Mouse (Mus musculus) limb, embryonic 14.5 days (tissue): ENCODE results near the gene Arhgap42. TPM values are rescaled to one million over a fixed set of nuclear protein-coding genes. Genes with fewer than 3 reads are reported as not detected.

Experiments used
- ATAC-seq: fragments of 200-750 bp; cut with Nextera tagmentation; 2 replicates; pipeline ENCODE4 v1.8.0; 2017; ENCODE audit warnings: low read depth, moderate number of reproducible peaks, moderate TSS enrichment; ENCODE audit not compliant: low FRiP score
- DNase-seq: peaks from one replicate; pipeline ENCODE4 v3.0.0-alpha.2; 2015; ENCODE audit warnings: low spot score
- H3K27ac ChIP-seq: fragments of 300-500 bp; sonication (generic); replicated peaks from 2 replicates; pipeline ENCODE4 v1.5.1; 2014; ENCODE audit warnings: low read depth, mild to moderate bottlenecking, low read length, moderate library complexity, mixed read lengths
- H3K27me3 ChIP-seq: fragments of 300-500 bp; sonication (generic); 2 replicates; pipeline ENCODE4 v1.6.1; 2014; ENCODE audit warnings: low read length, mixed read lengths; ENCODE audit not compliant: control insufficient read depth, insufficient read depth
- H3K36me3 ChIP-seq: fragments of 300-500 bp; sonication (generic); 2 replicates; pipeline ENCODE4 v1.6.1; 2014; ENCODE audit warnings: mild to moderate bottlenecking, low read length, moderate library complexity, mixed read lengths; ENCODE audit not compliant: control insufficient read depth, insufficient read depth
- H3K4me1 ChIP-seq: fragments of 300-500 bp; sonication (generic); 2 replicates; pipeline ENCODE4 v1.6.1; 2014; ENCODE audit warnings: antibody characterized with exemption, low read length, mixed read lengths; ENCODE audit not compliant: control insufficient read depth, insufficient read depth
- H3K4me2 ChIP-seq: fragments of 300-500 bp; sonication (generic); replicated peaks from 2 replicates; pipeline ENCODE4 v1.6.1; 2014; ENCODE audit warnings: low read depth, mild to moderate bottlenecking, low read length, moderate library complexity; ENCODE audit not compliant: severe bottlenecking
- H3K4me3 ChIP-seq: fragments of 300-500 bp; sonication (generic); replicated peaks from 2 replicates; pipeline ENCODE4 v1.5.1; 2014; ENCODE audit warnings: low read length
- H3K9ac ChIP-seq: fragments of 300-500 bp; sonication (generic); 2 replicates; pipeline ENCODE4 v1.6.1; 2014; ENCODE audit warnings: mild to moderate bottlenecking, low read depth, low read length, moderate library complexity; ENCODE audit not compliant: severe bottlenecking
- H3K9me3 ChIP-seq: fragments of 300-500 bp; sonication (generic); 2 replicates; pipeline ENCODE4 v1.6.1; 2016; ENCODE audit warnings: low read length; ENCODE audit not compliant: control insufficient read depth
- POLR2A ChIP-seq: fragments of 200-500 bp; IDR thresholded peaks from 2 replicates; pipeline ENCODE4 v1.8.0; 2012; ENCODE audit warnings: inconsistent platforms, mild to moderate bottlenecking, moderate library complexity, borderline replicate concordance; ENCODE audit not compliant: insufficient read depth, insufficient read length; ENCODE audit errors: extremely low read depth
- WGBS: fragments of 180-500 bp; shearing (Covaris S2); extraction: QIAGEN DNeasy Blood & Tissue Kit; methylation state at CpG from one replicate; pipeline ENCODE4 v1.1.7; 2014; 5-methylcytosine and 5-hydroxymethylcytosine counted together
- polyA plus RNA-seq, 2 experiments: library from polyadenylated mRNA; depleted of rRNA in 1 of 2; stranded (reverse) in 1 of 2; unstranded in 1 of 2; fragments of >200 nt; fragmentation: Nextera tagmentation in 1 of 2; extraction: Ambion mirVana in 1 of 2; gene quantifications; 2 replicates each; pipeline versions ENCODE4 v1.2.1 to v1.2.3; 2012 to 2014

Gene Arhgap42
- polyA plus RNA-seq, 2 experiments, result 21.3 to 40.5 TPM

DNA sequence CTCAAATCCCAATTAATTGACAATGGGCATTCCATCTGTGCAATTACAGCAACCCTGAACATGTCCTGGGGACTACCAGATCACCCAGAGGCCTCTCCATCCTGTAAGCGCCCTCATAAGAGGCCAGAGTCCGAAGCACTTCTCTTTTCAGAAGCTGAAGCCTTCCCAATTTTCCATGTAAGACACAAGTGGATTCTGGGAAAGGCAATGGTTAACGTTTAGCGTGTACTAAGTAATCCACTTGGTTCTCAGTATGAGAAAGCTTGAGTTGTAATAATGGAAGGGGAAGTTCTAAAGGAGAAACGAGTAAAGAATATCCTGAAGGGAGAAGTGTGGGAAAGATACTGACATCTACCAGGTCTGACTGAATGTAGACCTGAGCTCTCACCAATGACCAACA, 1.4 kb downstream of the Arhgap42 start:
- no peaks in the 10 kb centered on the region for H3K36me3 ChIP-seq
- DNase-seq (no peak), ATAC-seq (no peak)
- H3K9me3 ChIP-seq, result no peaks in the 10 kb centered on the region
- H3K9ac ChIP-seq, result peak overlapping the region; percentile 99
- 30% methylated on average over 5 of the region's 5 CpGs for WGBS
- H3K4me2 ChIP-seq, result peak overlapping the region; percentile 53
- H3K4me1 ChIP-seq, result peaks cover 14% of the 10 kb centered on the region
- no peak overlapping the region for H3K27ac ChIP-seq
- H3K27me3 ChIP-seq, result no peaks in the 10 kb centered on the region
- peak overlapping the region; percentile 87 for H3K4me3 ChIP-seq
- no peak for TF ChIP-seq POLR2A

DNA sequence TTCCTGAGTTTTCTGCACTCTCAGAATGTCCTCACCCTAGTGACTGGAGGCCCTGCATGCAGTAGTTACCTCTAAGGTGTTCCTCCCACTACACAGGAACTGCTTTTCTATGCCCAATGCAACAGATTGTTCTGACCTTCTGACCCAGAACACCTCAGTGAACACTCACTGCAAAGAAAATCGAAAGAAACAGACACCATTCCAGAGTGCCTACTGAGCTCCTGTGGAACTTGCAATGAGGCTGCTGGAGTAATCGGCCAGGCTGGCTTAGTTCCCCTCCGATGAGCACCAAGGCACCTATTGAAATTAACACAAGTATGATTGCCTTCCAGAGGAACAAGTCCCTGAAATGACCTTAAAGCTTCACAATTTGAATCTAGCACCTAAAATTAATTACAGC, 9.2 kb downstream of the Arhgap42 start:
- H3K27me3 ChIP-seq, result no peaks in the 10 kb centered on the region
- no peaks in the 10 kb centered on the region for H3K36me3 ChIP-seq
- H3K9me3 ChIP-seq, result no peaks in the 10 kb centered on the region
- H3K4me1 ChIP-seq, result no peaks in the 10 kb centered on the region
- ATAC-seq (no peak), DNase-seq (no peak)
- no peak overlapping the region for H3K27ac ChIP-seq
- no peak overlapping the region for H3K9ac ChIP-seq
- H3K4me2 ChIP-seq, result no peak overlapping the region
- WGBS, result 66% methylated on average over 3 of the region's 3 CpGs
- no peak for TF ChIP-seq POLR2A
- H3K4me3 ChIP-seq, result no peak overlapping the region

DNA sequence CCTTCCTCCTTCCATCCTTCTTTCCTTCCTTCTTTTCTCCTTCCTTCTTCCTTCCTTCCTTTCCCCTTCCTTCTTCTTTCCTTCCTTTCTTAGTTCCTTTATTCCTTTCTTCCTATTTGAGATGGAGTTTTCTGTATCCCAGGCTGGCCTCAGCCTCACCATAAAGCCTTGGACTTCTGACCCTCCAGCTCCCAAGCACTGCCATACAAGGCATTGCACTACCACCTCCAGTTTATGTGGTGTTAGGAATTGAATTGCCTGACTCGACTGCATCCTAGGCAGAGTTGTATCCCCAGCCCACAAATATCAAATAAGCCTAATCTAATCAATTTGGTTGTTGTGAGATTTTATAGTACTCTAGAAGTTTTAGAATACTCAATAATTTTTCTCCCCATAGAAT, 14.1 kb downstream of the Arhgap42 start:
- DNase-seq (no peak), ATAC-seq (no peak)
- Histone ChIP-seq H3K27me3 (no peaks in the 10 kb centered on the region), H3K9ac (no peak overlapping the region), H3K27ac (no peak overlapping the region), H3K4me3 (no peak overlapping the region), H3K4me2 (no peak overlapping the region), H3K9me3 (no peaks in the 10 kb centered on the region), H3K36me3 (no peaks in the 10 kb centered on the region), H3K4me1 (peaks cover 9% of the 10 kb centered on the region)
- TF ChIP-seq POLR2A, result no peak
- WGBS, result 46% methylated on average over 1 of the region's 1 CpGs

DNA sequence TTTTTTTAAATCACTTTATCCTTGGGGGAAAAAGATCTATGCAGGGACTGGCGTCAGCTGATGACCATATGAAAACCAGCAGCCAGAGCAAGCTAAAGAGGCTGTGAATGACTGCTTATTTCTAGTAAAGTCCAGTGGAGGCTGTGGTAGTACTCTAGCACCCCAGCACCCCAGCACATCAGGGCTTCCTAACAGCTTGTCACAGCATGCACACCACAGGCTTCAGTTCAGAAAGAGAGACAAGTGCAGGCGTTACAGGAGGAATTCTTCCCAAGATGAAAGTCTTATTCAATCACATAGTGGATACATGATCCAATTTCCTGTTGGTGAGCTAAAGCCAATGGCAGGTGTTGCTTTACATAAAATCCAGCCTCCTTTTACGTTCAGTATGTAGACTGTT, 15.5 kb downstream of the Arhgap42 start:
- Histone ChIP-seq H3K4me3 (no peak overlapping the region), H3K9ac (no peak overlapping the region), H3K9me3 (no peaks in the 10 kb centered on the region), H3K27me3 (no peaks in the 10 kb centered on the region), H3K4me2 (no peak overlapping the region), H3K36me3 (no peaks in the 10 kb centered on the region), H3K27ac (no peak overlapping the region; the same call in 1 of the 2 replicates), H3K4me1 (peaks cover 9% of the 10 kb centered on the region)
- 13% methylated on average over 3 of the region's 3 CpGs for WGBS
- TF ChIP-seq POLR2A, result no peak
- DNase-seq (no peak), ATAC-seq (peak; percentile 57)

DNA sequence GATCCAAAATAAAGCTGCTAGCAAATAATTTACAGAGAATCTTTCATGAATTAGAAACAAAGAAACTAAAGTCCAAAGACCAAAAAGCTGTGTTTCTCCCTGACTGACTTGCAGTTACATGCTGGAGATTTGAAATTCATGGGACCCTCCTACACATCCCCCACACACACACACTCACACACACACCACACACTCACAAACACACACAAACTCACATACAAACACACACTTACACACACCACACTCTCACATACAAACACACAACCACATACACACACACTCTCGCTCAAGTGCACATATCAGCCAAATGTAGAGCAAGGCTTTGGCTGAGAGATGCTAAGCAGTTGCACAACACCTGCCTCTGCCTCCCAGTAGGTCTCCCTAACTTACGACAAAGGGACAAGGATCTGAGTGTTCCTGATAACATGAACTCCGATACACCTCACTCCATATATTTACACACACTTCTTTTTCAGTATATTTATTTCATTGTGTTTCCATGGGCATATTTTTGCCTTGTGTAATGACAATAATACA, 16.9 kb downstream of the Arhgap42 start:
- Histone ChIP-seq H3K36me3 (no peaks in the 10 kb centered on the region), H3K4me2 (no peak overlapping the region), H3K9me3 (no peaks in the 10 kb centered on the region), H3K27ac (no peak overlapping the region), H3K9ac (no peak overlapping the region), H3K4me1 (peaks cover 9% of the 10 kb centered on the region), H3K4me3 (no peak overlapping the region), H3K27me3 (no peaks in the 10 kb centered on the region)
- ATAC-seq (no peak), DNase-seq (no peak)
- TF ChIP-seq POLR2A, result no peak
- 86% methylated on average over 3 of the region's 3 CpGs for WGBS

DNA sequence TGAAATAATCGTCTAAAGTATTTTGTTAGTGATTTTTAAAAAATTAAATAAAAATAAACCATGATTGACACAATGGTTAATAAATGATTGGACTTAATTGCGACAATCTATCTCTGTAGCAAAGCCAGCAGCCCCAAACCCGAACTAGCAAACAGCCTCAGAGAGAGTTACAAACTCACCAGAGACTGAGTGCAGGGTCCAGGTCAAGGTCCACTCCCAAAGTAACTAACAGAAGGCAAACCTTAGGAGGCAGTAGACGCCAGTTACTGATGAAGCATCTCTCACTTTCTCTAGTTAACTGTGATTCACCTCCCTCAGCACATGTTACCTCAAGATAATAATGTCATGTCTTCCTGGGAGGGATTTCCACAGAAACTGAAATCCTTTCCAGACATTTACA, 17.7 kb downstream of the Arhgap42 start:
- Histone ChIP-seq H3K9ac (no peak overlapping the region), H3K27me3 (no peaks in the 10 kb centered on the region), H3K4me3 (no peak overlapping the region), H3K27ac (no peak overlapping the region), H3K4me2 (no peak overlapping the region), H3K36me3 (no peaks in the 10 kb centered on the region), H3K4me1 (peaks cover 9% of the 10 kb centered on the region), H3K9me3 (no peaks in the 10 kb centered on the region)
- DNase-seq (no peak), ATAC-seq (peak; percentile 19; the same call in 1 of the 2 replicates)
- WGBS, result 80% methylated on average over 4 of the region's 4 CpGs
- no peak for TF ChIP-seq POLR2A
